Mouse (Mus musculus): ENCODE measurements around the gene Khdc1a. TPM values are rescaled to one million over a fixed set of nuclear protein-coding genes. Genes with fewer than 3 reads are reported as not detected.
A peak's percentile ranks its signal among the peaks of the same experiment; 100 is the strongest.
"Not testable (repeated sequence)": the region's sequence is repeated elsewhere in the genome, so short reads cannot be mapped to it uniquely, and the experiment has no call there.

Khdc1a gene
- polyA plus RNA-seq, 1 experiment from 2014 or later, result not detected

DNA sequence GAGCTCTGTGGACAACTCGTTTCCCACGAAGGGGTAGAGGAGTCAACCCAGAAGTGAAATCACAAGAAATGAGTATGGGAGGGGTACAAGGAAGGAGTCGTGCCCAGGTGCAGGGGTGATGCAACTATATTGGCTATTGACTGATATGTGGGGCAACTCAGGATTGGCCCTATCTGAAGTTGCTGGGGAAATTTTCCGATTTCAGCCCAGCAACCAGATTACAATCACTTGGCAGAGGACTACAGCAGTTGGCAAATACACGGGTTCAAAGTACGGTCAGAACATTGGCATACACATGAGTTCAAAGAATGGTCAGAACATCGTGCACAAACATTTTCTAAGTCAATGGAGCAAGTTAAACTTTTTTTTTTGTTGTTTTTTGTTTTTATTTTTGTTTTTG lies 22.7 kb upstream of the Khdc1a start:
- DNase-seq (ENCODE audit: extremely low spot score, low spot score), result no peak
- Histone ChIP-seq H3K27ac (no peak overlapping the region), H3K4me1 (no peaks in the 10 kb centered on the region), H3K4me3 (no peak overlapping the region), H3K9me3 (peaks cover 7% of the 10 kb centered on the region), H3K27me3 (ENCODE audit: poor library complexity, severe bottlenecking) (no peaks in the 10 kb centered on the region), H3K36me3 (replicated peaks) (no peaks in the 10 kb centered on the region)
- 89% methylated on average over 7 of the region's 7 CpGs for WGBS

DNA sequence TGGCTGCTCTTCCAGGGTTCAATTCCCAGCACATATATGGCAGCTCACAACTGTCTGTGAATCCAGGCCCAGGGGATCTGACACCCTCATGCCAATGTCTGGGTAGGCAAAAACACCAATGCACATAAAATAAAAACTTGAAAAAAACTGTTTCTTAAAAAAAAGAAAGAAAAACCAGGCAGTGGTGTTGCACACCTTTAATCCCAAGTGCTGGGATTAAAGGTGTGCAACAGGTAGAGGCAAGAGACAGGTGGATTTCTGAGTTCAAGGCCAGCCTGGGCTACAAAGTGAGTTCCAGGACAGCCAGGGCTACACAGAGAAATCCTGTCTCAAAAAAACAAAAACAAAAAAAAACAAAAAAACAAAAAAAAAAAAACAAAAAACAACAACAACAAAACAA lies 18.3 kb upstream of the Khdc1a start:
- not testable (repeated sequence) for H3K4me3 ChIP-seq; H3K9me3 ChIP-seq; H3K27me3 ChIP-seq (ENCODE audit: poor library complexity, severe bottlenecking); DNase-seq (ENCODE audit: extremely low spot score, low spot score); H3K4me1 ChIP-seq; H3K36me3 ChIP-seq (replicated peaks); H3K27ac ChIP-seq

DNA sequence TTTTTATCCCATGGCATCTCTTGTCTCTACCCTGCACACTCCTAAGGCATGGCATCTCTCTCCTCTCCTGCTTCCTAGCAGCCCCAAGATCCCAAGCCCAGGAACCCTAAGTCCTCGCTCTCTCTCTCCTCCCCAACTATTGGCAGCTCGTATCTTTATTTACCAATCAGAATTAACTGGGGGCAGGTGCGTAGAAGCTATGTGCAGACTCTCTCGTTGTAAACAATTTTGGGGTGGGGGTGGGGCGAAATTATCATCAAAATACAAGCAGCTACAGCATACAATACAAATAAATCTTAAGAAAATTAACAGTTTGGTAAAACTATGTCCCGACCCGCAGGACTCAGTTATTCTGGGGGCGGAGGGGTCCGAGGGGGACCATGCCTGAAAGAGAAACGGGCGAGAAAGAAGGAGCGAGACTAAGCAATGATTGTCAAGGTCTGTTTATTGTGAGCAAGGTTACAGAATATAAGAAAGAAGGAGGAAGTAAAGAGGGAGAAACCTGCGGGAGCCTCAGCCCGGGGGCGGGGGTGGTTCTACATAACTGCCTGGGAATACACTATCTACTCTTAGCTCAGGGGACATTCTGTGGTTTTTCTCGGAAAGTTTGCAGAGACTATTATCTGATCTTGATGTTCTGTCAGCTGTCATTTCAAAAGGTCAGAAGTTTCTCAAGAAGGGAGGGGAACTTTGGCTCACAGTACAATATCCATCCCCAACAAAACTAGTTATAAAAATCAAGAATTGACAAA lies 16.0 kb upstream of the Khdc1a start:
- no peak overlapping the region for H3K4me3 ChIP-seq
- no peaks in the 10 kb centered on the region for H3K4me1 ChIP-seq
- no peak for DNase-seq (ENCODE audit: extremely low spot score, low spot score)
- no peaks in the 10 kb centered on the region for H3K36me3 ChIP-seq (replicated peaks)
- H3K9me3 ChIP-seq, result 0 out of 2 replicates have a peak, but pooled peaks cover 5% of the 10 kb centered on the region
- no peak overlapping the region for H3K27ac ChIP-seq
- 89% methylated on average over 16 of the region's 16 CpGs for WGBS
- no peaks in the 10 kb centered on the region for H3K27me3 ChIP-seq (ENCODE audit: poor library complexity, severe bottlenecking)

DNA sequence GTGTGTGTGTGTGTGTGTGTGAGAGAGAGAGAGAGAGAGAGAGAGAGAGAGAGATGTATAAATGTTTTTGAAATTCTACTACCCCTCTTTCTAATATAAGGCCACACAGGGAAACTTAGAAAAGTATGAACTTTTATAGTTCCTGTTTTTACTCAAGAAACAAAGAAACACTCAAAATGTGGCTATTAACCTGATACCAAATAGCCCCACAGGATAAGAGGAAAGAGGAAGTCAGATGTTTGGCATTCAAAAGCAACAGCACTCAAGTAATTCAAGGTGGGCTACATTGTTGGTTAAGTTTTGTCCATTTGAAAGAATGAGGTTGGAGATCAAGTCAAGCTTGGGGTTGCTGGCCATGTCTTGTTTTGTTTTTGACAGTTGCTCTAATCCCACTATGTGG lies 13.6 kb upstream of the Khdc1a start:
- DNase-seq (ENCODE audit: extremely low spot score, low spot score), result no peak

DNA sequence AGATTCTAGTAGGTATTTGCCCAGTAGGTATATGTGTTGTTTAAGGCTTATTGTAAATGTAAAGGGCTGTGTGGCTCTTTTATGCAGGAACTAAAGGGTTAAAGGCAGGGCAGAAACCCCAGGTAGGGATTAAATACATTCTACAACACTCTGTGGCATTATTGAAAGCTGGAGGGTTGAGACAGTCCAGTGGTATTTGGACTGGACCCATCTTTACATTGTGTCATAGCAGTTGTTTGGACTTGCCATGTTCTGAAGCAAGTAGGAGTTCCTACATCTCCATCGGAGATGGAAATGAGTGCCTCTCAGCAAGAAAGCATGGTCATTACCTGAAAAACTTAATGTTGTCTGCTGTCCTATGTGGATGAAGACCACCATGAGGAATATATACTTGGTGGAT lies 8.7 kb upstream of the Khdc1a start:
- no peaks in the 10 kb centered on the region for H3K36me3 ChIP-seq (replicated peaks)
- 100% methylated on average over 1 of the region's 1 CpGs for WGBS

More for the DNA sequence above, 13.6 kb upstream of the Khdc1a start:
- Histone ChIP-seq H3K27me3 (ENCODE audit: poor library complexity, severe bottlenecking) (no peaks in the 10 kb centered on the region), H3K4me1 (no peaks in the 10 kb centered on the region), H3K36me3 (replicated peaks) (no peaks in the 10 kb centered on the region), H3K27ac (no peak overlapping the region), H3K9me3 (0 out of 2 replicates have a peak, but pooled peaks cover 5% of the 10 kb centered on the region), H3K4me3 (no peak overlapping the region)

DNA sequence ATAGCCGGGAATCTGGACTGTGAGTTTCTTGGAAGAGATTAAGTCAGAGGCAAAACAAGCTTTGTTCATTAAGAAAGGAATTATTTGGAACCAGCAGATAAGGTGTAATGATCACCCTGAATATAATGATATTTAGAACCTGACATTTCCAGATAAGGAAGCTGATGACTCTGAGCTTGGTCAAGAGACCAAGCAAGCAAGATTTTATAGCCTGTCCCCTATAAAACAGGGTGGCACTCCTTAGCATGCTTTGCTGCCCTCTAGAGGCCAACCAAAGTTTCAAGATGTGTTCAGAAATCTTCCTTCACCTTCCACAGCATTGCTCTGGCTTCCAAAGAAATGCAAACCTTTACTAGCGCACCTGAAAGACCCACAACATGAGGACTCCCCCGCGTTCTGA lies 5.2 kb upstream of the Khdc1a start:
- WGBS, result 60% methylated on average over 4 of the region's 4 CpGs
- Histone ChIP-seq H3K27me3 (ENCODE audit: poor library complexity, severe bottlenecking) (no peaks in the 10 kb centered on the region), H3K4me3 (no peak overlapping the region), H3K9me3 (no peaks in the 10 kb centered on the region), H3K4me1 (no peaks in the 10 kb centered on the region), H3K27ac (no peak overlapping the region), H3K36me3 (replicated peaks) (no peaks in the 10 kb centered on the region)
- peak; percentile 31 for DNase-seq (ENCODE audit: extremely low spot score, low spot score)

More for the DNA sequence above, 8.7 kb upstream of the Khdc1a start:
- Histone ChIP-seq H3K4me3 (no peak overlapping the region), H3K4me1 (no peaks in the 10 kb centered on the region), H3K27me3 (ENCODE audit: poor library complexity, severe bottlenecking) (no peaks in the 10 kb centered on the region), H3K27ac (no peak overlapping the region), H3K9me3 (0 out of 2 replicates have a peak, but pooled peaks cover 5% of the 10 kb centered on the region)
- no peak for DNase-seq (ENCODE audit: extremely low spot score, low spot score)

DNA sequence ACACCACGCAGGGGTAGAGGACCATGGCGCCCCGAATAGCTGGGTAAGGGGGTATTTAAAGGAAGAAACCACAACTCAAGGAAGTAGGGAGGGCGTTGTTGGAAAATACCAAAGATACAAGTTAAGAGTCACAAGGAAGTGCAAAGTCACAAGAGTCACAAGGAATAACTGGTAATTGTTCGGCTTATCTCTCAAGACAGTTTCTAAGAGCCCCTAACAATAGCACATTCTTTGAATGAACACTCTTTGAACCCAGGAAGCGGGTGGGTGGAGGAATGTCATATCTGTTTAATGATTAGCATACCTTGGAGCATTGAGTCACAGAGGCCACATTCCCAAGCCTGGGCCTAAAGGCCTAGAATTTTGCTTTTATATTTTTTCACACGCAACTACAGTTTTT lies 4.7 kb upstream of the Khdc1a start:
- not testable (repeated sequence) for H3K36me3 ChIP-seq (replicated peaks); DNase-seq (ENCODE audit: extremely low spot score, low spot score); H3K4me1 ChIP-seq; H3K27me3 ChIP-seq (ENCODE audit: poor library complexity, severe bottlenecking); H3K27ac ChIP-seq; H3K4me3 ChIP-seq; H3K9me3 ChIP-seq
- 88% methylated on average over 7 of the region's 7 CpGs for WGBS

DNA sequence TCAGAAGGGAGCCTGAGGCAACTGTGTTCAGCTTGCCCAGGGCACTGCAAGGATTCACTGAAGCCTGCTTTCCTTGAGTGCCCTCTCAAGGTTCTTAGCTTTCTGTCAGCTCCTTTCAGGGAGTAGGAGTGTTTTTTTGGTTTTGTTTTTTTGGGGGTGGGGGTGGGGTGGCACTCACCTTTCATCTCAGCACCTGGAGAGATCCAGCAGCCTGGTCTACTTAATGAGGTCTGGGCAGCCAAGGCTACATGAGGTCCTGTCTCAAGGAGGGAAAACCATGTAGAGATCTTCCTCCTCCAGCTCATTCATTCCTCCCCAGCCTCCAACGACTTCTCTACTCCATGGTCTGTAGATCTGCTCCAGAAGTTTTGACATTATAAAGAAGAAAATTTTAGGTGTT lies 18.6 kb downstream of the Khdc1a start, which contains the start of gene Khdc1c:
Gene Khdc1c (plus strand): TSS at position 301 of the 400 bp plus-strand sequence.
- not testable (repeated sequence) for H3K27me3 ChIP-seq (ENCODE audit: poor library complexity, severe bottlenecking); H3K4me3 ChIP-seq; H3K36me3 ChIP-seq (replicated peaks); DNase-seq (ENCODE audit: extremely low spot score, low spot score); H3K27ac ChIP-seq; H3K9me3 ChIP-seq; H3K4me1 ChIP-seq
- 81% methylated on average over 1 of the region's 1 CpGs for WGBS

DNA sequence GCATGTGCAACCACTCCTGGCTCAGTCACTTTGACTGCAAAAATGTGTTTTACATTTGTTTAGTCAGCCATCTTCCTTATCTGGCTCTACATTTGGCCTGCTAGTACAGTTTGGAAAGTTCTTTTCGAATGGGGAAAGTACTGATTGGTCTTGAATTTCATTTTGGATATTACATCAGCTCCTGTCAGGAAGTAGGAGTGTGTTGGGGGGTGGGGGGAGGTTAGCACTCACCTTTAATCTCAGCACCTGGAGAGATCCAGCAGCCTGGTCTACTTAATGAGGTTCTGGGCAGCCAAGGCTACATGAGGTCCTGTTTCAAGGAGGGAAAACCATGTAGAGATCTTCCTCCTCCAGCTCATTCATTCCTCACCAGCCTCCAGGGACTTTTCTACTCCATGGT lies 33.8 kb downstream of the Khdc1a start, which contains the start of gene Khdc1b:
Gene Khdc1b (plus strand): TSS at position 301 of the 400 bp plus-strand sequence.
- Histone ChIP-seq H3K27me3 (ENCODE audit: poor library complexity, severe bottlenecking) (no peaks in the 10 kb centered on the region), H3K4me3 (no peak within 1 kb of the TSS), H3K36me3 (replicated peaks) (no peaks in the 10 kb centered on the region), H3K4me1 (no peaks in the 10 kb centered on the region), H3K27ac (no peak within 1 kb of the TSS), H3K9me3 (peaks cover 10% of the 10 kb centered on the region; the same call in 1 of the 2 replicates)
- WGBS, result 97% methylated on average over 1 of the region's 1 CpGs
- DNase-seq (ENCODE audit: extremely low spot score, low spot score), result no peak

DNA sequence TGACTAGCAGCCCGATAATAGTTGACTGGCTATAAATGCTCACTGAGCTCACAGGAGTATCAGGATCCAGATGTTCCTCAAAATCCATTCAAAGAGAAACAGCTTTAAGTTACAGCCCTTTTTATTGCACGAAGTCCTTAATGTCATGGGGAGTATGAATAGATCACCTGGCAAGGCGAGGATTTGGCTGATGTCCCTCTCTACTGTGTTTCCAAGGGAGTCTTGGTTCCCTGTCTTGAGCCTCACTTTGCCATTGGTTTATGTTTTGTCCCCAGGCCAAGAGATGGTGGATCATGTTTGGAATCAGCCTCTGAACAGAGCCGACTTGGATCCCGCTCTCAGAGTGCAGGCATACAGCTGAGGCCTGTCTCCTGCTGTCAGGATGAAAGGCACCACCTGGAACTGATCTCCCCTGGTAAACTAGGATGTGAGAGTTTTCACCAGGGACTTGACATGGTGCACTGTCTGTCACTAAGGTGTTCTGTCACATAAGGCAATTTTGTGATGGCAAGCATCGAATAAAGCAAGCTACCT lies 41.8 kb downstream of the Khdc1a start:
- Histone ChIP-seq H3K4me3 (no peak overlapping the region), H3K4me1 (no peaks in the 10 kb centered on the region), H3K27me3 (ENCODE audit: poor library complexity, severe bottlenecking) (no peaks in the 10 kb centered on the region), H3K27ac (no peak overlapping the region), H3K36me3 (replicated peaks) (no peaks in the 10 kb centered on the region), H3K9me3 (no peaks in the 10 kb centered on the region)
- 83% methylated on average over 6 of the region's 6 CpGs for WGBS
- DNase-seq (ENCODE audit: extremely low spot score, low spot score), result no peak

Other genes with a start within 250 kb of the Khdc1a start
- gene Tmem14a, start 131.1 kb upstream of the Khdc1a start, polyA plus RNA-seq (2016; fragmentation: Nextera tagmentation; extraction: Ambion mirVana), result 9.2 and 9.7 TPM in 2 replicates
- gene Gsta3, start 109.1 kb upstream of the Khdc1a start, polyA plus RNA-seq (2016; fragmentation: Nextera tagmentation; extraction: Ambion mirVana), result 0.40 TPM in 1 of 2 replicates, not detected in the other
- gene Khdc1c, start 18.7 kb downstream of the Khdc1a start, polyA plus RNA-seq (2016; fragmentation: Nextera tagmentation; extraction: Ambion mirVana), result not detected in 2 replicates
- not detected in 2 replicates for gene Khdc1b, start 33.9 kb downstream of the Khdc1a start, polyA plus RNA-seq (2016; fragmentation: Nextera tagmentation; extraction: Ambion mirVana)